Mouse (Mus musculus) liver, embryonic 15.5 days (tissue): Measurements from ENCODE around the gene Dnajc13. TPM values are rescaled to one million over a fixed set of nuclear protein-coding genes. Genes with fewer than 3 reads are reported as not detected.

Experiments
- ATAC-seq: fragments of 200-750 bp; cut with Nextera tagmentation; 2 replicates; pipeline ENCODE4 v1.8.0; 2017; ENCODE audit warnings: moderate number of reproducible peaks, mild to moderate bottlenecking, moderate library complexity; ENCODE audit not compliant: insufficient read depth
- H3K27ac ChIP-seq: fragments of 300-500 bp; sonication (generic); replicated peaks from 2 replicates; pipeline ENCODE4 v1.5.1; 2015; ENCODE audit warnings: mild to moderate bottlenecking, inconsistent platforms
- H3K27me3 ChIP-seq: fragments of 300-500 bp; sonication (generic); 2 replicates; pipeline ENCODE4 v1.6.1; 2015; ENCODE audit warnings: mild to moderate bottlenecking, inconsistent platforms
- H3K36me3 ChIP-seq: fragments of 300-500 bp; sonication (generic); replicated peaks from 2 replicates; pipeline ENCODE4 v1.6.1; 2015; ENCODE audit warnings: moderate library complexity, mild to moderate bottlenecking, inconsistent platforms
- H3K4me1 ChIP-seq: fragments of 300-500 bp; sonication (generic); replicated peaks from 2 replicates; pipeline ENCODE4 v1.6.1; 2015; ENCODE audit warnings: inconsistent platforms
- H3K4me2 ChIP-seq: fragments of 300-500 bp; sonication (generic); 2 replicates; pipeline ENCODE4 v1.6.1; 2015; ENCODE audit warnings: moderate library complexity, mild to moderate bottlenecking, inconsistent platforms
- H3K4me3 ChIP-seq: fragments of 300-500 bp; sonication (generic); replicated peaks from 2 replicates; pipeline ENCODE4 v1.5.1; 2015; ENCODE audit warnings: mild to moderate bottlenecking, inconsistent platforms
- H3K9ac ChIP-seq: fragments of 300-500 bp; sonication (generic); 2 replicates; pipeline ENCODE4 v1.6.1; 2015; ENCODE audit warnings: moderate library complexity, mild to moderate bottlenecking, inconsistent platforms
- H3K9me3 ChIP-seq: fragments of 300-500 bp; sonication (generic); replicated peaks from 2 replicates; pipeline ENCODE4 v1.6.1; 2016; ENCODE audit warnings: inconsistent platforms
- WGBS: fragments of 180-500 bp; shearing (Covaris S2); methylation state at CpG from one replicate; pipeline ENCODE4 v1.1.7; 2015; ENCODE audit warnings: mixed read lengths; ENCODE audit not compliant: insufficient replicate concordance; 5-methylcytosine and 5-hydroxymethylcytosine counted together
- polyA plus RNA-seq: library from polyadenylated mRNA; unstranded; fragments of >200 nt; fragmentation: Nextera tagmentation; extraction: Ambion mirVana; gene quantifications from 2 replicates; pipeline ENCODE4 v1.2.1, GENCODE M21; 2015

Gene Dnajc13
- polyA plus RNA-seq, 1 experiment from 2014 or later = 6.8 TPM

DNA sequence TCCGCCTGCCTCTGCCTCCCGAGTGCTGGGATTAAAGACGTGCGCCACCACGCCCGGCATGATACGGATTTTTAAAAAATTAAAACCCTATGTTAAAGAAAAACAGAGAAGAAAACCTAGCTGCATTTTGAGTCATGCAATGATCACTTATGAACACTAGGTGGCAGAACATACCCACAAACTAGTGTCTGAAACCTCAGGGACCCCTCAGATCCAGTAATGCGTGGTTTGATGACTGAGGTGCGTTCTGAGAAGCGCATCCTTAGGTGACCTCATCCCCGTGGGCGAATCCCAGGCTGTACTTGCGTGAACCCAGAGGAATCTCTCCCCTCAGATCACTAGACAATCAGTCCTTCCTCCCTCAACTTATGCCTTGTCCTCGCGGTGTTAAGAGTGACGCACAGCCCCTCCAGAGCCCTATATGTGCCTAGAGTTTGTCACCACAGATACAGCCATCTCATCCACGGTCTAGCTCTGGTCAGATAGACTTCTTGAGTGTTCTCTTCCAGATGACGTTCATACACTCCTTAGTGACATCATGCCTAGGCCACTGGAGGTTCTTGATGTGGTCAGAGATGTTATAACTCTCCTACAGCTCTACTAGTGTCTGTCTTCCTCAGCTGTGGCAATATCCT, 14.9 kb upstream of the Dnajc13 start:
- Histone ChIP-seq H3K4me2 (peak overlapping the region; percentile 37), H3K27ac (no peak overlapping the region), H3K27me3 (no peaks in the 10 kb centered on the region), H3K36me3 (no peaks in the 10 kb centered on the region), H3K4me3 (no peak overlapping the region), H3K9me3 (no peaks in the 10 kb centered on the region), H3K9ac (no peak overlapping the region), H3K4me1 (no peaks in the 10 kb centered on the region)
- ATAC-seq = no peak
- 18% methylated on average over 18 of the region's 18 CpGs for WGBS

DNA sequence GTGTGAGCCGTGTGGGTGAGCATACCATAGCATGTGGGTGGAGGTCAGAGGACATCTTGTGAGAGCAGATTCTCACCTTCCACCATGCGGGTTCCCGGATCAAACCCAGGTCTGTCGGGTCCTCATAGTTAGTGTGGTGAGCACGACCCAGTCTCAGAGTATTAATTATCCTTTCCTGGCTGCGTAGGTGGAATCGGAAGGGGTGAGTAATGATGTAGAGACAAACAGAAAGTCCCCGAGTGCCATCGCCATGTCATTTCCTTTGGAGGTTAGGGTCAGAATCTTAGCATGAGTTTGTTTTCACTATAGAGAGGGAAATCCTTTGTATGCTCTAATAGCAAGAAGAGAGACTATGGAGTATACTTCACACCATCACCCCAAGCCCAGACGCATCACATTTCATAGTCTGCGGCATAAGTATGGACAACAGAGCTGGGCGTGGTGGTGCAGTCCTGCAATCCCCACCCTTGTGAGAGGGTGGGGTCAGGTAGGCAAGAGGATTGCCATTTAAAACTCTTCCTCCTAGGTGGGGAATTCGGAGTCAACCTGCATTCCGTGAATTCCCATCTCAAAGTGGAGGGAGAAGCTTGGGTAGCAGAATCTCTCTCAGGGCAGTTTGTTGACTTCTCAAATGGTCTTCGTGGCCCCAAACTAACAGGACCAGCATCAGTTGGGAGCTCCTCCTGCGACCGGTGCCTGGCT, 12.5 kb upstream of the Dnajc13 start:
- H3K9ac ChIP-seq = no peak overlapping the region
- H3K4me3 ChIP-seq = no peak overlapping the region
- H3K27me3 ChIP-seq = no peaks in the 10 kb centered on the region
- ATAC-seq = no peak
- 69% methylated on average over 17 of the region's 17 CpGs for WGBS
- no peaks in the 10 kb centered on the region for H3K9me3 ChIP-seq
- no peak overlapping the region for H3K4me2 ChIP-seq
- no peaks in the 10 kb centered on the region for H3K36me3 ChIP-seq
- no peaks in the 10 kb centered on the region for H3K4me1 ChIP-seq
- H3K27ac ChIP-seq = no peak overlapping the region

DNA sequence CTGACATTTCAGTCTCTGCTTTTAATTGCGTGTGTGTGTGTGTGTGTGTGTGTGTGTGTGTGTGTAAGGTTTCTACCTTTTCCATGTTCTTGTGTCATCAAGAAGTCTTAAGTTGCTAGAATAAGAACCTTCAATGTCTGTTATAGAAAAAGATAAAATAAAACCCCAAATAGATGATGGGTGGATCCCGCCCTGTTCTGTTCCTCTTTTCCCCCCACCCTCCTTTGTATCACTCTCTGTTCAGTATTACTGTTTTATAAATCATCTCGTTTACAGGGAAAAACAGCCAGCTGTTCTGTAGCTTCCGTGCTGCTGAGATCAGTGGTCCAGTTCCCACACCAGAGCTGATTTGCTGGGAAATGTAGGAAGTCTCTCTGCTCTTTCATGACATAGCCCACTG, 9.3 kb upstream of the Dnajc13 start:
- no peak for ATAC-seq
- no peaks in the 10 kb centered on the region for H3K9me3 ChIP-seq
- H3K9ac ChIP-seq = no peak overlapping the region
- no peaks in the 10 kb centered on the region for H3K36me3 ChIP-seq
- no peak overlapping the region for H3K4me3 ChIP-seq
- H3K4me2 ChIP-seq = no peak overlapping the region
- WGBS = 57% methylated on average over 4 of the region's 4 CpGs
- H3K4me1 ChIP-seq = no peaks in the 10 kb centered on the region; the same call in 1 of the 2 replicates
- H3K27ac ChIP-seq = no peak overlapping the region
- no peaks in the 10 kb centered on the region for H3K27me3 ChIP-seq

DNA sequence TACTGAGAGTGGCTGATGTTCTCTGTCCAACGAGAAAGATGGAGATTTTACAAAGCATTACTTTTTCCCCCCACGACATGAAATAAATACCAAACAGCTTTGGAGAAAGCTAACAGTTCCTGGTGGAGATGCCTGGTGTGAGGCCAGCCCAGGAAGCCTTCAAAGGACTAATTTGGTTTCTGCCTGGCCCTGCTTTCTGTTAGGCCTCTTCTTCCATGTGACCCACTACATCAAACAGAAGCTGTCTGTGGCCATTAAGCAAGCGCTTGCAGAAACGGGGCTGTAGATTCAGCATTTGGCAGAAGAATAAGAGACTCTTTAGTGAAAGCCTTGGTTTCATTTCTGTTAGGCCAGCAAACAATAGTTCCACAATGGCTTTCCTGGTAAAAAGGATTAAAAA, 8.9 kb upstream of the Dnajc13 start:
- no peaks in the 10 kb centered on the region; the same call in 1 of the 2 replicates for H3K4me1 ChIP-seq
- H3K4me2 ChIP-seq = no peak overlapping the region
- WGBS = 57% methylated on average over 4 of the region's 4 CpGs
- no peaks in the 10 kb centered on the region for H3K9me3 ChIP-seq
- no peak overlapping the region for H3K9ac ChIP-seq
- H3K27ac ChIP-seq = no peak overlapping the region
- no peak overlapping the region for H3K4me3 ChIP-seq
- no peaks in the 10 kb centered on the region for H3K27me3 ChIP-seq
- H3K36me3 ChIP-seq = no peaks in the 10 kb centered on the region
- ATAC-seq = no peak

DNA sequence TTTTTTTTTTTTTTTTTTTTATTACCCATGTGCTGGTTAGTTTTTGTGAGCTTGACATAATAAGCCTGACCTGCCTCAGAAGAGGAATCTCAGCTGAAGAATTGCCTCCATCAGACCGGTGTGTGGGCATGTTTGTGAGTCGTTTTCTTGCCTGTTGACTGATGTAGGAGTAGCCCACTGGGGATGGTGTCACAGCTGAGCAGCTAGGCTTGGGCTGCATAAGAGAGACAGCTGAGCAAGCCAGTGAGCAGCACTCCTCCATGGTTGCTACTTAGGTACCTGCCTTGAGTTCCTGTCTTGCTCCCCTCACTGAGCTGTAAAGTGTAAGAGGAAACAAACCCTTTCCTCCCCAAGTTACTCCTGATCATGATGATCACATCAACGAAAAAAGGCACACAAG, 7.2 kb upstream of the Dnajc13 start:
- H3K4me2 ChIP-seq = no peak overlapping the region
- H3K4me1 ChIP-seq = no peaks in the 10 kb centered on the region; the same call in 1 of the 2 replicates
- H3K9me3 ChIP-seq = no peaks in the 10 kb centered on the region
- H3K4me3 ChIP-seq = no peak overlapping the region
- no peak overlapping the region for H3K27ac ChIP-seq
- ATAC-seq = no peak
- 59% methylated on average over 3 of the region's 3 CpGs for WGBS
- no peak overlapping the region for H3K9ac ChIP-seq
- H3K36me3 ChIP-seq = no peaks in the 10 kb centered on the region
- no peaks in the 10 kb centered on the region for H3K27me3 ChIP-seq

DNA sequence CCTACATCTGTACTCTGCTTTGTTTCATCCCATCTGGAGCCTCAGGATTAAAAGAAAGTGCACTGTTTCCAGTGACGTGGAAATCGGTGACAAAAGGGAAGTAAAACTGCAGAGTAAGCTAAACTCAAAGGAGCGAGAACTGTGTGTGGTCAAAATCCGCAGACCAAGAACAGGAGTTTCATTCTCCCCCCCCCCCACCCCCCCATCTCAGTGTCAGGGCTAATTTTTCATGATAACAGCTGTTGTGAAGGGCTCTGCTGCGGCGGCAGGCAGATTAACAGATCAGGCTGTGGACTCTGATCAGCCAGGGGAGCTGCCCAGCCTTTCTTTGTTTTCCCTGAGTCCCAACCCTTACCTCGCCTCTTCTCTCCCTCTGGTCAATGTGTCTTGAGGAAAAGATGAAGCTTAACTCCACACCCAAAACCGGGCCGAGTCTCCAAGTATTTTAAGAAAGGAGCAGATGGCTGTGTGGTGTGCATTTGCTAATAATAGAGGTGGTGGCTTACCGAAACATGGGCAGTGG, 6.7 kb upstream of the Dnajc13 start:
- H3K4me3 ChIP-seq = no peak overlapping the region
- H3K9ac ChIP-seq = no peak overlapping the region
- ATAC-seq = no peak
- H3K4me1 ChIP-seq = no peaks in the 10 kb centered on the region; the same call in 1 of the 2 replicates
- no peaks in the 10 kb centered on the region for H3K9me3 ChIP-seq
- no peak overlapping the region for H3K27ac ChIP-seq
- no peak overlapping the region for H3K4me2 ChIP-seq
- 19% methylated on average over 10 of the region's 10 CpGs for WGBS
- H3K27me3 ChIP-seq = no peaks in the 10 kb centered on the region
- no peaks in the 10 kb centered on the region for H3K36me3 ChIP-seq

DNA sequence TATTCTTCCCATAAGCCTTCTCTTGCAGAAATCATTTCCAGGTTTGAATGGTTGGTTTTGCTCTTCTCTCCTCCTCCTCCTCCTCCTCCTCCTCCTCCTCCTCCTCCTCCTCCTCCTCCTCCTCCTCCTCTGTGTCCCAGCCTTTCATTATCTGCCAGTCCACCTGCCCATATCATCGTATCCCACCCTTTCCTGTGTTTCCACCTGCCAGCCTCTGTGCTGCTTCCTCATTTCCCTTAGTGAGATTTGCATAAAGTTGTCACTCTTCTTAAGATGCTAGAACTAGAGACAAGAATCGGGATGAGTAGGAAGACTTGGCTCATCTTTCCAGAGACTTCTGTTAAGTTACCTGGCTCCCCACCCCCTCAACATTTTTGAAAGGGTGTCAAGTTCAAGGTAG, 1.8 kb upstream of the Dnajc13 start:
- no peak overlapping the region for H3K4me3 ChIP-seq
- H3K9me3 ChIP-seq = no peaks in the 10 kb centered on the region
- no peak overlapping the region for H3K9ac ChIP-seq
- H3K27ac ChIP-seq = no peak overlapping the region
- WGBS = 39% methylated on average over 2 of the region's 2 CpGs
- H3K4me1 ChIP-seq = peaks cover 32% of the 10 kb centered on the region
- no peaks in the 10 kb centered on the region for H3K27me3 ChIP-seq
- H3K36me3 ChIP-seq = no peaks in the 10 kb centered on the region
- ATAC-seq = no peak
- no peak overlapping the region for H3K4me2 ChIP-seq

DNA sequence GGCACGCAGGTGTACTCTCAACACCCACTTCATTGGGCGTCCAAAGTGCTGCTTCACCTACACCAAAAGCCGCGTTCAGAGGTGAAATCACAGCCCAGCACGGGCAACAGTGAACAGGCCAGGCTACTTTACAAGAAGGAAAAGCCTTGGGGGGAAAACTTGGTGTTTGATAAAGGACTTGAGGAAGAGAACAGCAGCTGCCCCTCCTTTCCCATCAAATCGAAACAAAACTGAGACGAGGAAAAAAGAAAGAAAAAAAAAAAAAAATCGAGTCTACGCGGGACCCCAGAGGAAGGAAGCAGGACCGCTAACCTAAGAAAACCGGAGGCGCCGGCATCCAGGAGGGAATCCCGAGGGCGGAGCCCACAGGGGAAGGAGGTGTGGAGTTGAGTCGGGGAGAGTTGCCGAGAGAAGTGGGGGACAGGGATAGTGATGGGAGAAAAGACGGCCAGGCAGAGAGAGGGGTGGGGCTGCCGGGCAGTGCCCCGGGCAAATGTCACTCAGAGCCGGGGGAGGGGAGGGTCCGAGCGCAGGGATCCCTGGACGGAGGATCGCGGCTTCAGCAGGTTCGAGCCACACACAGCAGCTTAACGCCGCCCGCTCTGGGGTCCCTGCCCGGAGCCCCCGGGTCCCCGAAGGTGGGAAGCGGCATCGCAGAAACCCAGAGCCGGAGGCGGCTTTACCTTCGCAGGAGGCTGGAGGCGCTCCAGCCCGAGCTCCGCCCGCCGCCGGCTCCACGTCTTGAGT, 541 bp downstream of the Dnajc13 start:
- under 1% methylated on average over 46 of the region's 46 CpGs for WGBS
- H3K4me2 ChIP-seq = peak overlapping the region; percentile 86
- H3K9me3 ChIP-seq = no peaks in the 10 kb centered on the region
- H3K4me1 ChIP-seq = peaks cover 32% of the 10 kb centered on the region
- peak overlapping the region; percentile 82 for H3K27ac ChIP-seq
- no peaks in the 10 kb centered on the region for H3K27me3 ChIP-seq
- no peaks in the 10 kb centered on the region for H3K36me3 ChIP-seq
- peak overlapping the region; percentile 84 for H3K9ac ChIP-seq
- peak overlapping the region; percentile 96 for H3K4me3 ChIP-seq
- ATAC-seq = peak; percentile 49

DNA sequence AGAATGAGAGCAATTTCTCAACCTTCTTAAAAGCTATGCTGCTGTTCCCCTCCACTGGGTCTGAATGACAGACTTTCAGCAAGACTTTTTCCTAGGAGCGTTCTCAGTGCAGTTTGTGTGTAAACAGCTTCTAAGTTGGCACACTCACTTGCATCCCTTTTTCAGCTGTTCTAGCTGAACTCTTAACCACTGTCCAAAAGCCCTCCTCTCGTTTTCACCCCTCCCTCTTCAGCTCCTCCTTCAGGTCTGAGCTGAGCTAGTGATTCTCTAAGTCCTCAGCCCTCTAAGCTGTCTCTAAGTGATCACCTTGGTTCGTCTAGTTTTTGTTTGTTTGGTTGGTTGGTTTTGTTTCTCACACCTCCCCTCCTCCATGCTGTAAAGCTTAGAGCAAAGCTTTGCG, 2.4 kb downstream of the Dnajc13 start:
- ATAC-seq = no peak

DNA sequence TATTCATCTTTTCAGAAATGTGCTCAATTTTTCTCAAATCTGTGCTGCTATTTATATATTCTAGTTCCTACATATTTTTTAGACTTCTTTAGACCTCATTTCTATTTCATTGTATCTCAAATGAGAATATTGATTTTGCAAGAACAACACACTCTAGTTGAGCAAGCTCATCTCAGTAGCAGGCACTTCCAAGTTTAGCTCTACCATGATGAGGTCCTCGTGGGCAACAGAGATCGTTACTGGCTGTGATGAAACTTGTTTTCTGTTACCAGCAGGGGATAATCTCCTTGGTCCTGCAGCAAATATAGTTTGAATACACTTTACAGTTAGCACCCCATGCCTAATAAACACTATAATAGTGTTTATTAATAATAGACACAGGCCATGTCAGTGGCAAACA, 6.6 kb downstream of the Dnajc13 start:
- WGBS = 65% methylated on average over 2 of the region's 2 CpGs
- H3K9me3 ChIP-seq = no peaks in the 10 kb centered on the region
- H3K4me3 ChIP-seq = no peak overlapping the region
- H3K27ac ChIP-seq = no peak overlapping the region
- peaks cover 32% of the 10 kb centered on the region for H3K4me1 ChIP-seq
- H3K36me3 ChIP-seq = no peaks in the 10 kb centered on the region
- H3K9ac ChIP-seq = no peak overlapping the region
- H3K4me2 ChIP-seq = no peak overlapping the region
- no peak for ATAC-seq
- H3K27me3 ChIP-seq = no peaks in the 10 kb centered on the region

More for the DNA sequence above, 2.4 kb downstream of the Dnajc13 start:
- H3K27me3 ChIP-seq = no peaks in the 10 kb centered on the region
- H3K9me3 ChIP-seq = no peaks in the 10 kb centered on the region
- no peak overlapping the region for H3K27ac ChIP-seq
- no peak overlapping the region for H3K9ac ChIP-seq
- no peak overlapping the region for H3K4me2 ChIP-seq
- peaks cover 36% of the 10 kb centered on the region for H3K4me1 ChIP-seq
- no peak overlapping the region for H3K4me3 ChIP-seq
- 52% methylated on average over 4 of the region's 4 CpGs for WGBS
- no peaks in the 10 kb centered on the region for H3K36me3 ChIP-seq
